Mouse (Mus musculus): Measurements from ENCODE around the gene Efcab1. TPM values are rescaled to one million over a fixed set of nuclear protein-coding genes. Genes with fewer than 3 reads are reported as not detected.

Efcab1 gene
- polyA plus RNA-seq (2015; fragmentation: Illumina TruSeq; extraction: RNeasy Lipid Tissue Mini Kit (QIAGEN cat#74804); ENCODE audit: insufficient read depth, low replicate concordance) = not detected

DNA sequence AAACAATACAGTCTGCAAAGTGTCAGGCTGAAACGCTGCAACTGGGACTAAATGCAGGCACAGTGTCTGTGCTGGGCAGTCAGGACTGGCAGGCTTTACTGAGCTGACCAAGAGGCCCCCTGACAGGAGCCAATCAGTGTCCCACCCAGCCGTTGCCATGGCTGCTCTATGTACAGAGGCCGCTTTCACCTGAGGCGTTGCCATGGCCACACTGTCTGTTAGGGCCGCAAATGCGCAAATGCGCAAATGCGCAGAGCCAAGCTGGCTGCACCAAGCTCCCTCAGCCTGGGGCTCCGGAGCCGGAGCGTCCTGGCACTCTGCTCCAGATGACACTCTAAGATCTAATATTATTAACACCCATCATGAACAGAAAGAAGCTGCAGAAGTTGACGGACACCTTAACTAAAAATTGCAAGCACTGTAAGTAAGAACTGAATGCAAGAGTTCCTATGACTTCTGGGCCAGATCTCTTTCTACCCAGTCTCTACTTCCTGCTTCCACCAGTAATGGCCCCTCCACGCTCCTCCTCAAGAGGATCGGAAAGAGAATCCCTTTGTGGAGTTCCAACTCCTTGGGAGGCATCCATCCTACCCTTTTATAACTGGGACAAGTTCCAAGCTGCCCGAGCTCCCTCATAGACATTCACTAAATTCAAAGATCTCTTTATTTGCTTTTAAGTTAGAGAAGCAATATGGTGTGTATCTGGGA is at the start of gene Efcab1:
Gene Efcab1, plus strand, starts transcription at position 214 of the 708 bp plus-strand sequence.

Measured in spleen, adult 10 weeks (tissue).